Mouse (Mus musculus): ENCODE data around the gene Acss3.

- TF ChIP-seq CEBPB (IDR thresholded peaks at IDR 0.05; ENCODE audit: insufficient read depth, poor library complexity, severe bottlenecking) (no peak), POLR2AphosphoS2 (IDR thresholded peaks at IDR 0.05; ENCODE audit: insufficient read length, low read depth) (no peak)
These were observed 209.2 kb downstream of the Acss3 start for GRCm38 (mm10) chr10:106914275-106914674.

Data from myocyte (in vitro differentiated cells).